Mouse (Mus musculus): ENCODE measurements at regions not wholly inside any gene's neighbourhood (a gene's known extent, or its start where the extent isn't known, plus 50 kb on each side); places are given as distances from the start of the nearest gene placed in this dataset.

DNA sequence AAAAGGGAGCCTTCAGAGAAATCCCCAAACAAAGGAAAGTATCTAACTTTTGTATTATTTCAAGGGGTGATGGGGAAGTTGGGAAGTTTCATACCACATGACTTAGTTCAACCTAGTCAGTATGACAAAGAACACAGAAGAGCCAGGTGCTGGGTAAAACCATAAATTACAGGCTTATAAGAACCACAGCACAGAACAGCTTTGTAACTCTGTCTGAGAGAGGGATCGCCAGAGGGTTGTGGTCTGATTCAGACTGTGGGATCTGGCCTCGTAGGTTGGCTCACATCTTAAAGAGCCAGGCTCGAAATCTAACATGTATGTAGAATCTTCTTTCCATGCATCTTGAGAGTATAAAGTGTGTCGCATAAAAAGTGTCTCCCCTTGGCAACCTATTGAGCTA is 75.1 kb upstream of the Rmdn2 start:
- TF ChIP-seq POLR2A (IDR thresholded peaks at IDR 0.05; ENCODE audit: low read depth, low read length) (no peak), CTCF (conservative IDR thresholded peaks at IDR 0.05; ENCODE audit: insufficient read depth, insufficient read length, low read depth, low read length) (no peak)
